Mouse (Mus musculus) liver, adult 2 months (tissue): ENCODE measurements at regions not wholly inside any gene's neighbourhood (a gene's known extent, or its start where the extent isn't known, plus 50 kb on each side); places are given as distances from the start of the nearest gene placed in this dataset.

ENCODE experiments used
- DNase-seq: peaks from one replicate; pipeline ENCODE4 v3.0.0-alpha.2; 2011; ENCODE audit warnings: low read depth, low spot score; ENCODE audit errors: extremely low read depth
- H3K27ac ChIP-seq: fragments of 200-500 bp; replicated peaks from 2 replicates; pipeline ENCODE4 v1.5.1; 2012; ENCODE audit warnings: low read depth, mild to moderate bottlenecking, control low read depth, inconsistent platforms, low read length; ENCODE audit not compliant: insufficient read depth
- H3K27me3 ChIP-seq: fragments of 200-500 bp; 2 replicates; pipeline ENCODE4 v1.6.1; 2012; ENCODE audit warnings: mild to moderate bottlenecking, moderate library complexity, low read length, inconsistent platforms; ENCODE audit not compliant: control insufficient read depth, insufficient read depth
- H3K36me3 ChIP-seq: fragments of 200-500 bp; 2 replicates; pipeline ENCODE4 v1.6.1; 2012; ENCODE audit warnings: low read length, inconsistent platforms; ENCODE audit not compliant: control insufficient read depth, insufficient read depth
- H3K4me1 ChIP-seq: fragments of 200-500 bp; 2 replicates; pipeline ENCODE4 v1.6.1; 2011; ENCODE audit warnings: low read length; ENCODE audit not compliant: control insufficient read depth, insufficient read depth
- H3K4me3 ChIP-seq: fragments of 200-500 bp; 2 replicates; pipeline ENCODE4 v1.5.1; 2011; ENCODE audit warnings: low read depth, mild to moderate bottlenecking, control low read depth, low read length, moderate library complexity; ENCODE audit not compliant: insufficient read depth
- H3K79me2 ChIP-seq: fragments of 200-500 bp; 2 replicates; pipeline ENCODE4 v1.6.1; 2012; ENCODE audit warnings: inconsistent platforms, mild to moderate bottlenecking, low read length, moderate library complexity; ENCODE audit not compliant: control insufficient read depth, insufficient read depth
- H3K9ac ChIP-seq: fragments of 200-500 bp; 2 replicates; pipeline ENCODE4 v1.6.1; 2012; ENCODE audit warnings: low read depth, mild to moderate bottlenecking, control low read depth, inconsistent platforms, low read length
- CTCF ChIP-seq: fragments of 200-500 bp; IDR thresholded peaks from 2 replicates; pipeline ENCODE4 v1.5.1; 2011; ENCODE audit warnings: low read depth, low read length, control low read depth
- POLR2A ChIP-seq: fragments of 200-500 bp; IDR thresholded peaks from 2 replicates; pipeline ENCODE4 v1.6.1; 2011; ENCODE audit warnings: low read length, control low read depth; ENCODE audit not compliant: insufficient read depth; ENCODE audit errors: extremely low read depth
- WGBS: fragments of 180-500 bp; shearing (Covaris S2); methylation state at CpG from one replicate; pipeline ENCODE4 v1.1.7; 2018; 5-methylcytosine and 5-hydroxymethylcytosine counted together

DNA sequence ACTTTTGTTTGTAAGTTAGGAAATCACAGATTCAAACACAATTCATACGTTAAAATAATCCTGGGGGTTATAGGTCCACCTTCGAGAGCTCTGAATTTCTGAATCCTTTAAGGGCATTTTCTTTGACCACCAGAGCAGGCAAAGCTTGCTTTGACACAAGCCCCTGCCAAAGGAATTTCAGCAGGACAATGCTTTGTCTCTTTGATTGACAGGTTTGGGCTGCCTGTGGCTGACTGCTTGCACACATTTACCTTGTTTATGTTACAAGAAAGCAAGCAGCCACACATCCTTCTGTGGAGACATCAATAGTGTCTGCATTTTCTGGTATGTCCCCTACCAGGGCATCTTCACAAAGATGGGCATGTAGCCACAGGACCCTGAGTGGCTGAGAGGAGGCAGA lies 228.5 kb downstream of the Dcdc2c start:
- WGBS, result 45% methylated on average over 2 of the region's 2 CpGs
- TF ChIP-seq POLR2A, result no peak
- no peak for TF ChIP-seq CTCF

DNA sequence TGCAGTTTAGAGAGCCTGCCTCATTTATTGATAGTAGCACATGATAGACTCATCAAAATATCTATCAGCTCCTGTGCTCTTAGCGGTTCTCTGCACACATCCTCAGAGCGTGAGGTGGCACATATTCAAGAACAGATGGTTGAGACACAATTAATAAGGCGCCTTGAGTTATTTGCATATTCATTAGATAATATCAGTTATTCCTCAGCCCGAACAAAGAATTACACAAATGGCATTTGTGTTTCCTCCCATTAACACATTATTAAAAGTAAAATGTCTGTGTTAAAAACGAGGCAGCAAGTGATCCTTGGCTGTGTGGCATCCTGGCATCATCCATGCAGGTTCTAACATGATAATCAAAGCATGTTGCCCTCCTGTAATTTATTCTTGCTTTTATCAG lies 243.0 kb downstream of the Dcdc2c start:
- WGBS, result 80% methylated on average over 5 of the region's 5 CpGs

More for the DNA sequence above, 228.5 kb downstream of the Dcdc2c start:
- H3K79me2 ChIP-seq, result no peaks in the 10 kb centered on the region
- no peaks in the 10 kb centered on the region for H3K27me3 ChIP-seq
- no peaks in the 10 kb centered on the region for H3K4me1 ChIP-seq
- H3K4me3 ChIP-seq, result no peak overlapping the region
- no peak for DNase-seq
- no peak overlapping the region for H3K9ac ChIP-seq
- no peaks in the 10 kb centered on the region for H3K36me3 ChIP-seq
- no peak overlapping the region for H3K27ac ChIP-seq

GRCm38 (mm10) chr12:28302038-28302581 lies 250.1 kb downstream of the Dcdc2c start:
- Histone ChIP-seq H3K4me3 (no peak overlapping the region), H3K36me3 (no peaks in the 10 kb centered on the region), H3K27me3 (no peaks in the 10 kb centered on the region), H3K79me2 (no peaks in the 10 kb centered on the region), H3K9ac (no peak overlapping the region), H3K27ac (no peak overlapping the region), H3K4me1 (no peaks in the 10 kb centered on the region)
- WGBS, result 83% methylated on average over 2 of the region's 2 CpGs
- no peak for DNase-seq
- TF ChIP-seq POLR2A (no peak), CTCF (no peak)

More for the DNA sequence above, 243.0 kb downstream of the Dcdc2c start:
- H3K9ac ChIP-seq, result no peak overlapping the region
- H3K4me3 ChIP-seq, result no peak overlapping the region
- H3K27ac ChIP-seq, result no peak overlapping the region
- 0 out of 2 replicates have a peak, but pooled peaks cover 2% of the 10 kb centered on the region for H3K27me3 ChIP-seq
- no peak for DNase-seq
- no peaks in the 10 kb centered on the region for H3K79me2 ChIP-seq
- TF ChIP-seq POLR2A (no peak), CTCF (no peak)
- no peaks in the 10 kb centered on the region for H3K4me1 ChIP-seq
- no peaks in the 10 kb centered on the region for H3K36me3 ChIP-seq

GRCm38 (mm10) chr12:28288376-28288896 lies 263.8 kb downstream of the Dcdc2c start:
- H3K36me3 ChIP-seq, result no peaks in the 10 kb centered on the region
- no peak overlapping the region for H3K4me3 ChIP-seq
- no peak for DNase-seq
- peaks cover 3% of the 10 kb centered on the region; the same call in 1 of the 2 replicates for H3K27me3 ChIP-seq
- H3K79me2 ChIP-seq, result no peaks in the 10 kb centered on the region
- no peaks in the 10 kb centered on the region for H3K4me1 ChIP-seq
- H3K27ac ChIP-seq, result no peak overlapping the region
- H3K9ac ChIP-seq, result no peak overlapping the region
- TF ChIP-seq POLR2A (no peak), CTCF (no peak)
- WGBS, result 87% methylated on average over 5 of the region's 5 CpGs

DNA sequence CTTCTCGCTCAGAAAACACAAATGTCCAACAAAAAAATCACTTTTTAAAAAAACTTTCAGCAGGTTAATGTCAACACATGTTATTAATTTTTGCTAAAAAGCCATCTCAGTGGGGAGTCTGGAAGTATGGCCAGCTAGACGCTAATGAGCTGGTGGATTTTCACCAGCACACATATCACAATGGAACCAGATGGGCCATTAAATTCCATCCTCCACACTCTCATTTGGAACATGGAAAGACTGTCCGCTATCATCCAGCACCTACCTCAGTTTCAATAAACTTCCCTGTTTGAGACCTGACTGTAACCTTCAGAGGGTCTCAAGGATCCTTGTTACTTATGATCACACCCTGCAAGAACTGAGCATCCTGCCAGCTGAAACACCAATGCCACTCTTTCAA lies 296.7 kb downstream of the Dcdc2c start:
- Histone ChIP-seq H3K4me1 (no peaks in the 10 kb centered on the region), H3K4me3 (no peak overlapping the region), H3K27ac (no peak overlapping the region), H3K79me2 (no peaks in the 10 kb centered on the region), H3K9ac (no peak overlapping the region), H3K36me3 (no peaks in the 10 kb centered on the region), H3K27me3 (no peaks in the 10 kb centered on the region)
- WGBS, result 88% methylated on average over 3 of the region's 3 CpGs
- DNase-seq, result no peak
- TF ChIP-seq POLR2A, result no peak
- no peak for TF ChIP-seq CTCF

DNA sequence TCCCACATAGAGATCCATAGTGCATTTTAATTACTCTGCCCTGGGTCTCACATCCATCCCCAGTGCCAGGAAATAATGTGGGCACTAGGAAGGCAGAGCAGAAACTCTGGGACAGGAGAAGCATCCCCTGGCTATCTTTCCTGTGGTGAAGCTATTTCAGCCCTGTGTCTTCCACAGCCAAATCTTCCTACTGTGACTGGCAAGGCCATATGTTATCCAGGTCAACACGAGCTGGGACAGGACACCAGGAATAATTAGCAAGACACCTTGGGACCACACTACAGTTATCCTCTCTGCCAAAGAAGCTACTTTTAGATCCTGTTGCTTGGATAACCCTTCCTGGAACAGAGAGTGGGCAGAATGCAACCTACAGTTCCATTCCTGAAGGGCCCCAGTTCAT lies 301.7 kb downstream of the Dcdc2c start:
- Histone ChIP-seq H3K9ac (no peak overlapping the region), H3K4me1 (no peaks in the 10 kb centered on the region), H3K27me3 (no peaks in the 10 kb centered on the region), H3K27ac (no peak overlapping the region), H3K36me3 (no peaks in the 10 kb centered on the region), H3K79me2 (no peaks in the 10 kb centered on the region), H3K4me3 (no peak overlapping the region)
- DNase-seq, result no peak
- WGBS, result 56% methylated on average over 1 of the region's 1 CpGs
- TF ChIP-seq CTCF (no peak), POLR2A (no peak)
